In genomic region chr11:60030747-60031331, GRCm38 (mm10) we compare ENCODE assay signal across 21 mouse cellular contexts. TPM values are rescaled to one million over a fixed set of nuclear protein-coding genes. Genes with fewer than 3 reads are reported as not detected.
DNase-seq lines count a peak whose midpoint lies in the region; ATAC-seq lines count a peak whose summit lies in the region.
"Had no signal": no experiment of that assay in that cellular context is flagged by ENCODE, and none has a peak within 500 bp of the region (broad histone marks: within the 10 kb centered on the region; RNA-seq: fewer than 3 reads in every experiment).

No protein-coding gene starts in this region.

- no peak overlapping the region for H3K4me3 ChIP-seq in heart, embryonic 11.5 days (ENCODE audit: low read depth, low read length)
- no peak overlapping the region for H3K4me3 ChIP-seq in midbrain, embryonic 10.5 days
- H3K4me3 ChIP-seq in midbrain, embryonic 11.5 days (ENCODE audit: low read depth, low read length): no peak overlapping the region
- H3K4me3 ChIP-seq: forebrain, embryonic 15.5 days; intestine, embryonic 15.5 days; kidney, embryonic 15.5 days; liver, embryonic 13.5 days; lung, embryonic 15.5 days; myocyte; neural tube, embryonic 15.5 days had no signal

- peak; percentile 21 to 34 for DNase-seq in cerebellum, adult 18-20 months
- no peak for DNase-seq in cerebellum, adult 8-10 months
- no peak for DNase-seq in heart, adult 9 months (ENCODE audit: low spot score in 2 of 2)
- DNase-seq in midbrain, embryonic 10.5 days (ENCODE audit: low spot score): no peak
- no peak for DNase-seq in midbrain, embryonic 11.5 days (ENCODE audit: low spot score, missing footprints)
- no peak for DNase-seq in frontal cortex, postnatal 14 days (ENCODE audit: low spot score in 2 of 2)
- DNase-seq: adrenal gland, adult 8-10 months; embryo, embryonic 11 days; heart, postnatal 10 days; liver, embryonic 13.5 days; midbrain, embryonic 14.5 days had no signal

- H3K4me1 ChIP-seq in heart, embryonic 11.5 days (ENCODE audit: control insufficient read depth, insufficient read depth, low read length): peaks cover 20% of the 10 kb centered on the region
- no peaks in the 10 kb centered on the region; the same call in 1 of the 2 replicates for H3K4me1 ChIP-seq in midbrain, embryonic 10.5 days
- H3K4me1 ChIP-seq in midbrain, embryonic 11.5 days (ENCODE audit: control insufficient read depth, insufficient read depth, low read length): no peaks in the 10 kb centered on the region
- H3K4me1 ChIP-seq: lung, embryonic 15.5 days; neural tube, embryonic 15.5 days had no signal

- H3K36me3 ChIP-seq in heart, embryonic 11.5 days (ENCODE audit: control insufficient read depth, insufficient read depth, low read length): no peaks in the 10 kb centered on the region
- H3K36me3 ChIP-seq in midbrain, embryonic 10.5 days: no peaks in the 10 kb centered on the region
- H3K36me3 ChIP-seq in midbrain, embryonic 11.5 days (ENCODE audit: control insufficient read depth, insufficient read depth, low read length): no peaks in the 10 kb centered on the region
- H3K36me3 ChIP-seq: forebrain, embryonic 15.5 days; intestine, embryonic 15.5 days; kidney, embryonic 15.5 days; liver, embryonic 13.5 days; lung, embryonic 15.5 days; neural tube, embryonic 15.5 days had no signal

- 86% methylated on average over 4 of the region's 4 CpGs for WGBS in heart, embryonic 11.5 days (ENCODE audit: insufficient replicate concordance)
- WGBS in midbrain, embryonic 10.5 days: 91% methylated on average over 4 of the region's 4 CpGs
- 83% methylated on average over 4 of the region's 4 CpGs for WGBS in midbrain, embryonic 11.5 days

- no peaks in the 10 kb centered on the region for H3K27me3 ChIP-seq in heart, embryonic 11.5 days (ENCODE audit: control insufficient read depth, insufficient read depth, low read length)
- H3K27me3 ChIP-seq in midbrain, embryonic 10.5 days (ENCODE audit: low read depth, poor library complexity, severe bottlenecking): no peaks in the 10 kb centered on the region
- H3K27me3 ChIP-seq in midbrain, embryonic 11.5 days (ENCODE audit: control insufficient read depth, insufficient read depth, low read length): no peaks in the 10 kb centered on the region
- H3K27me3 ChIP-seq: forebrain, embryonic 15.5 days; intestine, embryonic 15.5 days; kidney, embryonic 15.5 days; liver, embryonic 13.5 days; lung, embryonic 15.5 days; neural tube, embryonic 15.5 days had no signal

- no peak overlapping the region for H3K4me2 ChIP-seq in heart, embryonic 11.5 days
- H3K4me2 ChIP-seq in midbrain, embryonic 11.5 days: no peak overlapping the region
- H3K4me2 ChIP-seq: forebrain, embryonic 15.5 days; intestine, embryonic 15.5 days; kidney, embryonic 15.5 days; liver, embryonic 13.5 days; lung, embryonic 15.5 days; neural tube, embryonic 15.5 days had no signal

- no peaks in the 10 kb centered on the region for H3K9me3 ChIP-seq in heart, embryonic 11.5 days (replicated peaks; ENCODE audit: control insufficient read depth, low read length)
- no peaks in the 10 kb centered on the region for H3K9me3 ChIP-seq in midbrain, embryonic 10.5 days (replicated peaks)
- no peaks in the 10 kb centered on the region for H3K9me3 ChIP-seq in midbrain, embryonic 11.5 days (ENCODE audit: control insufficient read depth, low read length)
- H3K9me3 ChIP-seq: forebrain, embryonic 15.5 days; intestine, embryonic 15.5 days; kidney, embryonic 15.5 days; liver, embryonic 13.5 days; lung, embryonic 15.5 days; neural tube, embryonic 15.5 days had no signal

- H3K27ac ChIP-seq in heart, embryonic 11.5 days (ENCODE audit: low read depth, low read length): no peak overlapping the region
- H3K27ac ChIP-seq in midbrain, embryonic 10.5 days (replicated peaks): peak overlapping the region; percentile 38
- no peak overlapping the region for H3K27ac ChIP-seq in midbrain, embryonic 11.5 days (ENCODE audit: low read depth, low read length)
- H3K27ac ChIP-seq: forebrain, embryonic 15.5 days; intestine, embryonic 15.5 days; liver, embryonic 13.5 days; lung, embryonic 15.5 days; macrophage; neural tube, embryonic 15.5 days; stomach, postnatal 0 days had no signal

- H3K9ac ChIP-seq in heart, embryonic 11.5 days (ENCODE audit: low read depth, low read length): 0 out of 2 replicates have a peak overlapping the region, but pooled peaks have one; percentile 34
- H3K9ac ChIP-seq in midbrain, embryonic 11.5 days (ENCODE audit: low read length): no peak overlapping the region
- H3K9ac ChIP-seq: forebrain, embryonic 15.5 days; intestine, embryonic 15.5 days; kidney, embryonic 15.5 days; liver, embryonic 13.5 days; lung, embryonic 15.5 days; neural tube, embryonic 15.5 days had no signal

- ATAC-seq in heart, embryonic 11.5 days (replicated peaks; ENCODE audit: insufficient number of reproducible peaks, low FRiP score, low TSS enrichment): no peak
- no peak for ATAC-seq in midbrain, embryonic 11.5 days (ENCODE audit: low FRiP score)
- ATAC-seq in erythroblast, adult 5-6 weeks (replicated peaks; ENCODE audit: low FRiP score, poor library complexity, severe bottlenecking): no peak
- ATAC-seq: forebrain, embryonic 15.5 days; intestine, embryonic 15.5 days had no signal

RNA-seq across cellular contexts. Expression of gene Pemt, which starts 15.4 kb away (rescaled TPM):
- 14.9 and 17.6 TPM in 2 replicates for polyA plus RNA-seq in heart, embryonic 11.5 days (2014; fragmentation: Nextera tagmentation; extraction: Ambion mirVana)
- polyA plus RNA-seq in midbrain, embryonic 10.5 days (2016; fragmentation: Nextera tagmentation; extraction: Ambion mirVana): 8.6 and 10.8 TPM in 2 replicates
- 5.8 and 6.0 TPM in 2 replicates for polyA plus RNA-seq in midbrain, embryonic 11.5 days (2014; fragmentation: Nextera tagmentation; extraction: Ambion mirVana)
- 3.8 and 6.7 TPM in 2 replicates for total RNA-seq in erythroblast, adult 5-6 weeks (2015; ENCODE audit: low replicate concordance)
- total RNA-seq in erythroblast, adult 5-6 weeks (2017; ENCODE audit: low replicate concordance): 0.98 and 6.6 TPM in 2 replicates

Comparison
In these comparisons a context has a peak if more than half of its experiments do, and no peak if none do; other contexts are left out.
1. DNase-seq: peak in cerebellum, adult 18-20 months (2 of 2); none in cerebellum, adult 8-10 months (single experiment), heart, adult 9 months (0 of 2), midbrain, embryonic 10.5 days (single experiment), midbrain, embryonic 11.5 days (single experiment) and frontal cortex, postnatal 14 days (0 of 2).